Mouse (Mus musculus) kidney, adult 9 months (tissue): ENCODE measurements around the gene Pak4.
"Not testable (repeated sequence)": the region's sequence is repeated elsewhere in the genome, so short reads cannot be mapped to it uniquely, and the experiment has no call there.

Experiments used
- DNase-seq: peaks from one replicate; pipeline ENCODE4 v3.0.0; 2022

The Pak4 gene

GRCm38 (mm10) chr7:28558486-28558885 is 39.5 kb downstream of the Pak4 start:
- peak; percentile 84 for DNase-seq

- DNase-seq = no peak
These were observed 40.3 kb downstream of the Pak4 start for GRCm38 (mm10) chr7:28557708-28558107.

- no peak for DNase-seq
These were observed 40.9 kb downstream of the Pak4 start for GRCm38 (mm10) chr7:28557069-28557468.

GRCm38 (mm10) chr7:28555939-28556535 is 41.9 kb downstream of the Pak4 start:
- no peak for DNase-seq

- no peak for DNase-seq
These were observed 44.9 kb downstream of the Pak4 start for GRCm38 (mm10) chr7:28553076-28553475.

GRCm38 (mm10) chr7:28547628-28548027 is 50.4 kb downstream of the Pak4 start:
- no peak for DNase-seq

- DNase-seq = no peak
These were observed 50.8 kb downstream of the Pak4 start, which contains the start of gene Nccrp1 for GRCm38 (mm10) chr7:28547154-28547553. TSS of gene Nccrp1 (minus strand) at chr7:28547254.

- DNase-seq = no peak
These were observed 51.3 kb downstream of the Pak4 start for GRCm38 (mm10) chr7:28546649-28547048.

- DNase-seq = no peak
These were observed 52.1 kb downstream of the Pak4 start for GRCm38 (mm10) chr7:28545891-28546210.

GRCm38 (mm10) chr7:28545048-28545890 is 52.7 kb downstream of the Pak4 start:
- DNase-seq = peak; percentile 44

- peak; percentile 49 for DNase-seq
These were observed 53.9 kb downstream of the Pak4 start for GRCm38 (mm10) chr7:28544051-28544601.

- no peak for DNase-seq
These were observed 57.5 kb downstream of the Pak4 start, which contains the start of gene Sycn for GRCm38 (mm10) chr7:28540526-28540925. TSS of gene Sycn (plus strand) at chr7:28540885.

- DNase-seq = not testable (repeated sequence)
These were observed 59.1 kb downstream of the Pak4 start for GRCm38 (mm10) chr7:28538886-28539285.

- no peak for DNase-seq
These were observed 66.0 kb downstream of the Pak4 start for GRCm38 (mm10) chr7:28532005-28532404.

- peak; percentile 87 for DNase-seq
These were observed 69.9 kb downstream of the Pak4 start for GRCm38 (mm10) chr7:28527922-28528719.

- DNase-seq = not testable (repeated sequence)
These were observed 75.4 kb downstream of the Pak4 start, which contains the start of gene Ifnl3 for GRCm38 (mm10) chr7:28522536-28522935. TSS of gene Ifnl3 (plus strand) at chr7:28522836.

GRCm38 (mm10) chr7:28511441-28511840 is 86.5 kb downstream of the Pak4 start:
- DNase-seq = no peak

GRCm38 (mm10) chr7:28510405-28510974 is 87.5 kb downstream of the Pak4 start, which contains the start of gene Ifnl2:
TSS of gene Ifnl2 (minus strand) at chr7:28510455.
- DNase-seq = not testable (repeated sequence)

- DNase-seq = not testable (repeated sequence)
These were observed 88.9 kb downstream of the Pak4 start for GRCm38 (mm10) chr7:28509121-28509520.
